Mouse (Mus musculus) spleen, postnatal 4 days (tissue): ENCODE measurements around the gene Igf2bp3.
"Not testable (repeated sequence)": the region's sequence is repeated elsewhere in the genome, so short reads cannot be mapped to it uniquely, and the experiment has no call there.

ENCODE experiments used
- DNase-seq, 2 experiments: peaks; one replicate each; pipeline ENCODE4 v3.0.0; 2022; ENCODE audit warnings: low spot score in 2 of 2

Gene Igf2bp3

GRCm38 (mm10) chr6:49214928-49215747 lies at the start of gene Igf2bp3:
TSS of gene Igf2bp3 (minus strand) at chr6:49214957.
- DNase-seq: peak; percentile 91 to 96

GRCm38 (mm10) chr6:49264446-49264845 lies 49.7 kb upstream of the Igf2bp3 start:
- DNase-seq: not testable (repeated sequence)

GRCm38 (mm10) chr6:49263847-49264243 lies 49.1 kb upstream of the Igf2bp3 start, which contains the start of gene Tra2a:
TSS of gene Tra2a (minus strand) at chr6:49264033.
- peak; percentile 97 to 98 for DNase-seq

- peak in 1 of 2 experiments; percentile 55 for DNase-seq
Measured at GRCm38 (mm10) chr6:49263081-49263846, 48.5 kb upstream of the Igf2bp3 start.

GRCm38 (mm10) chr6:49262421-49262820 lies 47.7 kb upstream of the Igf2bp3 start:
- no peak for DNase-seq

- DNase-seq: no peak
Measured at GRCm38 (mm10) chr6:49259711-49260110, 45.0 kb upstream of the Igf2bp3 start.

GRCm38 (mm10) chr6:49257880-49258279 lies 43.1 kb upstream of the Igf2bp3 start:
- DNase-seq: no peak

GRCm38 (mm10) chr6:49252207-49252606 lies 37.5 kb upstream of the Igf2bp3 start:
- no peak for DNase-seq

- DNase-seq: no peak
Measured at GRCm38 (mm10) chr6:49251199-49251598, 36.4 kb upstream of the Igf2bp3 start.

GRCm38 (mm10) chr6:49247246-49247645 lies 32.5 kb upstream of the Igf2bp3 start:
- no peak for DNase-seq

GRCm38 (mm10) chr6:49242331-49242730 lies 27.6 kb upstream of the Igf2bp3 start:
- DNase-seq: no peak

GRCm38 (mm10) chr6:49241562-49241961 lies 26.8 kb upstream of the Igf2bp3 start:
- no peak for DNase-seq

GRCm38 (mm10) chr6:49236331-49236730 lies 21.6 kb upstream of the Igf2bp3 start:
- peak; percentile 100 for DNase-seq

GRCm38 (mm10) chr6:49233356-49233755 lies 18.6 kb upstream of the Igf2bp3 start:
- DNase-seq: peak; percentile 39 to 65

- peak in 1 of 2 experiments; percentile 27 for DNase-seq
Measured at GRCm38 (mm10) chr6:49228126-49228679, 13.4 kb upstream of the Igf2bp3 start.

- peak; percentile 55 to 73 for DNase-seq
Measured at GRCm38 (mm10) chr6:49227184-49227735, 12.5 kb upstream of the Igf2bp3 start.

GRCm38 (mm10) chr6:49225728-49226123 lies 11.0 kb upstream of the Igf2bp3 start:
- DNase-seq: no peak

- DNase-seq: no peak
Measured at GRCm38 (mm10) chr6:49224923-49225727, 10.4 kb upstream of the Igf2bp3 start.

GRCm38 (mm10) chr6:49221906-49222305 lies 7.1 kb upstream of the Igf2bp3 start:
- no peak for DNase-seq

GRCm38 (mm10) chr6:49219920-49220604 lies 5.3 kb upstream of the Igf2bp3 start:
- no peak for DNase-seq
